Comparison of ENCODE assay signal across 8 mouse cellular contexts in the genomic region with DNA sequence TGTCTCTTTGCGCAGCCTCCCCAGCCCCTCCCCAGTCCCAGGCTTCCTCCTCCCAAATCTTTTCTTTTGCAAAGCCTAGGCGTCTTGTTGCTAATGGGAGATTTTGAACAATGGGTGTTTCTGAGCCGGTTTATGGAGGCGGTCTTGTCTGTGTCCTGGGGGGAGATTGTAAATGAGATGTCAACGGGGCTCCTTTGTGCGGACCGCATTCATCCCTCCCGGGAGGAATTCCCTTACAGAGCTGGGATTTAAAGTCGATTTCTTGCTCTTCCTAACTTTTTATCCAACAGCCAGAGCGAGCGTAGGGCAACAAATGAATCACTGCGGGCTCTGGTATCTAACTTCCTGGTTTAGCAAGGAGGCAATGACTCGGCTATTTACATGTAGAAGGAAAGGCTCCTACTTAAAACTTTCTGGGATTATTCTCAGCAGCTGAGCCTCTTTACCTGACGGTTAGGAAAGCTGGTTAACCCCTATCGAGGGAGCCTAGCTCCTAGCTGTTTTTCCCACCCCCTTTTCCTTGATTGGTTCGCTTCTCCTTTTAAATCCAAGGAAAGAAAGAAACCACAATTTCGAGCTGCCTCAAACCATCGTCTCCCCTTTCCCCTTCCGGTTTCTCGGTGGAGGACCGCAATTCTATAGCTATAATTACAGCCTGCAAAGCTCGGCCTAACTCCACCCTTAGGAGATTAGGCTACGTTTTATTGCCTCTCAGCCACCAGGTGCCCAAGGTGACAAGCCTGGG.
DNase-seq lines count a peak whose midpoint lies in the region; ATAC-seq lines count a peak whose summit lies in the region.

No protein-coding gene starts in this region.

- peak overlapping the region; percentile 82 for H3K27ac ChIP-seq in heart, embryonic 16.5 days (ENCODE audit: low read length)
- peak overlapping the region; percentile 61 for H3K27ac ChIP-seq in limb, embryonic 11.5 days (replicated peaks; ENCODE audit: low read depth, low read length)
- H3K27ac ChIP-seq in midbrain, embryonic 15.5 days, result no peak overlapping the region

- peak overlapping the region; percentile 51 for H3K4me3 ChIP-seq in heart, embryonic 16.5 days (ENCODE audit: low read length)
- H3K4me3 ChIP-seq in limb, embryonic 11.5 days (ENCODE audit: low read depth, low read length), result peak overlapping the region; percentile 21
- H3K4me3 ChIP-seq in midbrain, embryonic 15.5 days, result peak overlapping the region; percentile 20

- WGBS in heart, embryonic 16.5 days, result 2% methylated on average over 23 of the region's 23 CpGs
- WGBS in limb, embryonic 11.5 days, result under 1% methylated on average over 23 of the region's 23 CpGs
- WGBS in midbrain, embryonic 15.5 days, result under 1% methylated on average over 23 of the region's 23 CpGs

- DNase-seq in heart, adult 11 months, result peak; percentile 95
- DNase-seq in heart, postnatal 25 days (ENCODE audit: low spot score), result no peak
- DNase-seq in embryo, embryonic 10 days (ENCODE audit: low spot score), result peak; percentile 65
- peak; percentile 65 for DNase-seq in limb, embryonic 11.5 days (ENCODE audit: low spot score)
- no peak for DNase-seq in layer of hippocampus, postnatal 10 days (ENCODE audit: low spot score in 2 of 2)
- DNase-seq in gastrocnemius, adult 8-10 months (ENCODE audit: low spot score in 2 of 2), result no peak

- H3K36me3 ChIP-seq in heart, embryonic 16.5 days (ENCODE audit: control insufficient read depth, insufficient read depth), result no peaks in the 10 kb centered on the region
- H3K36me3 ChIP-seq in limb, embryonic 11.5 days (ENCODE audit: control insufficient read depth, insufficient read depth, low read length), result no peaks in the 10 kb centered on the region
- H3K36me3 ChIP-seq in midbrain, embryonic 15.5 days (replicated peaks), result no peaks in the 10 kb centered on the region

- H3K9ac ChIP-seq in heart, embryonic 16.5 days (ENCODE audit: low read length), result peak overlapping the region; percentile 70
- peak overlapping the region; percentile 51 for H3K9ac ChIP-seq in limb, embryonic 11.5 days (ENCODE audit: low read length)
- H3K9ac ChIP-seq in midbrain, embryonic 15.5 days, result no peak overlapping the region

- H3K27me3 ChIP-seq in heart, embryonic 16.5 days (ENCODE audit: control insufficient read depth, insufficient read depth, low read length), result no peaks in the 10 kb centered on the region
- H3K27me3 ChIP-seq in limb, embryonic 11.5 days (ENCODE audit: control insufficient read depth, insufficient read depth, low read length), result no peaks in the 10 kb centered on the region
- peaks cover 48% of the 10 kb centered on the region for H3K27me3 ChIP-seq in midbrain, embryonic 15.5 days (replicated peaks)

- no peaks in the 10 kb centered on the region for H3K9me3 ChIP-seq in heart, embryonic 16.5 days (replicated peaks; ENCODE audit: control insufficient read depth, low read length)
- no peaks in the 10 kb centered on the region for H3K9me3 ChIP-seq in limb, embryonic 11.5 days (ENCODE audit: control insufficient read depth, low read length)
- H3K9me3 ChIP-seq in midbrain, embryonic 15.5 days, result no peaks in the 10 kb centered on the region

- peaks cover 13% of the 10 kb centered on the region for H3K4me1 ChIP-seq in heart, embryonic 16.5 days (ENCODE audit: control insufficient read depth, insufficient read depth, low read length)
- peaks cover 12% of the 10 kb centered on the region for H3K4me1 ChIP-seq in limb, embryonic 11.5 days (ENCODE audit: control insufficient read depth, insufficient read depth, low read length)
- H3K4me1 ChIP-seq in midbrain, embryonic 15.5 days, result peaks cover 22% of the 10 kb centered on the region

- H3K4me2 ChIP-seq in heart, embryonic 16.5 days (ENCODE audit: low read depth, low read length), result peak overlapping the region; percentile 86
- peak overlapping the region; percentile 56 for H3K4me2 ChIP-seq in limb, embryonic 11.5 days (ENCODE audit: low read depth, severe bottlenecking)
- peak overlapping the region; percentile 46 for H3K4me2 ChIP-seq in midbrain, embryonic 15.5 days

- no peak for ATAC-seq in heart, embryonic 16.5 days (replicated peaks; ENCODE audit: extremely low read depth, insufficient read depth, low FRiP score)
- ATAC-seq in limb, embryonic 11.5 days (ENCODE audit: insufficient number of reproducible peaks, low FRiP score, low TSS enrichment, low read depth), result no peak; the same call in 1 of the 2 replicates
- peak; percentile 25; the same call in 1 of the 2 replicates for ATAC-seq in midbrain, embryonic 15.5 days (replicated peaks)

- intact Hi-C loops in heart, postnatal 25 days (cut with DNase I), result no loop called here

Comparison
In these comparisons a context has a peak if more than half of its experiments do, and no peak if none do; other contexts are left out.
1. DNase-seq: peak in heart, adult 11 months (single experiment), embryo, embryonic 10 days (single experiment) and limb, embryonic 11.5 days (single experiment); none in heart, postnatal 25 days (single experiment), layer of hippocampus, postnatal 10 days (0 of 2) and gastrocnemius, adult 8-10 months (0 of 2).
2. Peak in every context shown above with its lines, with median percentiles within 50 percentile points of each other: H3K4me2 ChIP-seq and H3K4me3 ChIP-seq.